Comparison of ENCODE assay signal across 9 mouse cellular contexts in genomic region chr17:84274163-84274562, GRCm38 (mm10).
DNase-seq lines count a peak whose midpoint lies in the region; ATAC-seq and TF ChIP-seq lines count a peak whose summit lies in the region.
"Had no signal": no experiment of that assay in that cellular context is flagged by ENCODE, and none has a peak within 500 bp of the region (broad histone marks: within the 10 kb centered on the region; RNA-seq: fewer than 3 reads in every experiment).

No protein-coding gene starts in this region.

- no peak overlapping the region for H3K4me3 ChIP-seq in lung, embryonic 14.5 days (ENCODE audit: low read depth, low read length)
- no peak overlapping the region for H3K4me3 ChIP-seq in embryonic facial prominence, embryonic 13.5 days
- H3K4me3 ChIP-seq in hindbrain, embryonic 12.5 days: no peak overlapping the region
- H3K4me3 ChIP-seq in neural tube, embryonic 14.5 days (ENCODE audit: low read depth, low read length): no peak overlapping the region

- 33% methylated on average over 6 of the region's 6 CpGs for WGBS in lung, embryonic 14.5 days
- 41% methylated on average over 6 of the region's 6 CpGs for WGBS in embryonic facial prominence, embryonic 13.5 days
- whole genome bisulfite sequencing in hindbrain, embryonic 12.5 days: 49% methylated on average over 6 of the region's 6 CpGs
- 26% methylated on average over 6 of the region's 6 CpGs for WGBS in neural tube, embryonic 14.5 days

- H3K27ac ChIP-seq in lung, embryonic 14.5 days (ENCODE audit: low read depth): peak overlapping the region; percentile 78; the same call in 1 of the 2 replicates
- peak overlapping the region; percentile 58; the same call in 1 of the 2 replicates for H3K27ac ChIP-seq in embryonic facial prominence, embryonic 13.5 days
- peak overlapping the region; percentile 79 for H3K27ac ChIP-seq in hindbrain, embryonic 12.5 days
- H3K27ac ChIP-seq in neural tube, embryonic 14.5 days (ENCODE audit: low read depth, low read length): peak overlapping the region; percentile 67

- H3K4me1 ChIP-seq in lung, embryonic 14.5 days (ENCODE audit: insufficient read depth): peaks cover 22% of the 10 kb centered on the region; the same call in 1 of the 2 replicates
- peaks cover 36% of the 10 kb centered on the region for H3K4me1 ChIP-seq in embryonic facial prominence, embryonic 13.5 days
- H3K4me1 ChIP-seq in hindbrain, embryonic 12.5 days: peaks cover 18% of the 10 kb centered on the region
- peaks cover 10% of the 10 kb centered on the region; the same call in 1 of the 2 replicates for H3K4me1 ChIP-seq in neural tube, embryonic 14.5 days (ENCODE audit: control insufficient read depth, insufficient read depth, low read length)

- peak; percentile 42; the same call in 1 of the 2 replicates for ATAC-seq in lung, embryonic 14.5 days (ENCODE audit: insufficient read depth)
- no peak for ATAC-seq in embryonic facial prominence, embryonic 13.5 days (ENCODE audit: insufficient number of reproducible peaks, insufficient read depth, low FRiP score, low TSS enrichment, low read depth)
- no peak for ATAC-seq in hindbrain, embryonic 12.5 days (ENCODE audit: low FRiP score)
- peak; percentile 56; the same call in 1 of the 2 replicates for ATAC-seq in neural tube, embryonic 14.5 days (ENCODE audit: low read depth)

- TF ChIP-seq CTCF in lung, embryonic 14.5 days (IDR thresholded peaks at IDR 0.05; ENCODE audit: low read depth): no peak

- no peak overlapping the region for H3K4me2 ChIP-seq in lung, embryonic 14.5 days
- H3K4me2 ChIP-seq in embryonic facial prominence, embryonic 13.5 days: no peak overlapping the region
- H3K4me2 ChIP-seq in hindbrain, embryonic 12.5 days (replicated peaks): no peak overlapping the region
- no peak overlapping the region for H3K4me2 ChIP-seq in neural tube, embryonic 14.5 days (ENCODE audit: low read depth, low read length)

- peak overlapping the region; percentile 24; the same call in 1 of the 2 replicates for H3K9ac ChIP-seq in lung, embryonic 14.5 days
- H3K9ac ChIP-seq in embryonic facial prominence, embryonic 13.5 days: 0 out of 2 replicates have a peak overlapping the region, but pooled peaks have one; percentile 22
- no peak overlapping the region for H3K9ac ChIP-seq in hindbrain, embryonic 12.5 days
- H3K9ac ChIP-seq in neural tube, embryonic 14.5 days (replicated peaks; ENCODE audit: low read depth, low read length): no peak overlapping the region

- DNase-seq in lung, embryonic 14.5 days: peak; percentile 72
- DNase-seq in lung, adult 18-20 months: no peak
- no peak for DNase-seq in frontal cortex, postnatal 10 days (ENCODE audit: low spot score in 2 of 2)
- DNase-seq in adrenal gland, postnatal 36 days: no peak
- no peak for DNase-seq in urinary bladder, postnatal 14 days (ENCODE audit: low spot score)
- DNase-seq: right cerebral cortex, postnatal 14 days had no signal

- no peaks in the 10 kb centered on the region for H3K27me3 ChIP-seq in lung, embryonic 14.5 days (ENCODE audit: insufficient read depth, low read length)
- H3K27me3 ChIP-seq in embryonic facial prominence, embryonic 13.5 days: no peaks in the 10 kb centered on the region
- no peaks in the 10 kb centered on the region for H3K27me3 ChIP-seq in hindbrain, embryonic 12.5 days
- no peaks in the 10 kb centered on the region for H3K27me3 ChIP-seq in neural tube, embryonic 14.5 days (ENCODE audit: control insufficient read depth, insufficient read depth, low read length)

- no peaks in the 10 kb centered on the region for H3K9me3 ChIP-seq in lung, embryonic 14.5 days (ENCODE audit: low read depth, low read length)
- no peaks in the 10 kb centered on the region for H3K9me3 ChIP-seq in embryonic facial prominence, embryonic 13.5 days
- no peaks in the 10 kb centered on the region for H3K9me3 ChIP-seq in hindbrain, embryonic 12.5 days (replicated peaks)
- no peaks in the 10 kb centered on the region for H3K9me3 ChIP-seq in neural tube, embryonic 14.5 days (ENCODE audit: control insufficient read depth, low read length)

- peaks cover 9% of the 10 kb centered on the region; the same call in 1 of the 2 replicates for H3K36me3 ChIP-seq in lung, embryonic 14.5 days (ENCODE audit: insufficient read depth)
- H3K36me3 ChIP-seq in embryonic facial prominence, embryonic 13.5 days: peaks cover 9% of the 10 kb centered on the region; the same call in 1 of the 2 replicates
- H3K36me3 ChIP-seq in hindbrain, embryonic 12.5 days: peaks cover 7% of the 10 kb centered on the region; the same call in 1 of the 2 replicates
- no peaks in the 10 kb centered on the region for H3K36me3 ChIP-seq in neural tube, embryonic 14.5 days (ENCODE audit: control insufficient read depth, insufficient read depth, low read length)

Comparison
In these comparisons a context has a peak if more than half of its experiments do, and no peak if none do; other contexts are left out.
1. ATAC-seq: peak in lung, embryonic 14.5 days (single experiment) and neural tube, embryonic 14.5 days (single experiment); none in embryonic facial prominence, embryonic 13.5 days (single experiment) and hindbrain, embryonic 12.5 days (single experiment).
2. H3K9ac ChIP-seq: peak in lung, embryonic 14.5 days (single experiment) and embryonic facial prominence, embryonic 13.5 days (single experiment); none in hindbrain, embryonic 12.5 days (single experiment) and neural tube, embryonic 14.5 days (single experiment).
3. Peak in every context shown above with its lines, with median percentiles within 50 percentile points of each other: H3K27ac ChIP-seq.